Mouse (Mus musculus) olfactory bulb, adult 2 months (tissue): ENCODE measurements at regions not wholly inside any gene's neighbourhood (a gene's known extent, or its start where the extent isn't known, plus 50 kb on each side); places are given as distances from the start of the nearest gene placed in this dataset.

Source experiments
- H3K27ac ChIP-seq: fragments of 200-500 bp; 2 replicates; pipeline ENCODE4 v1.5.1; 2012; ENCODE audit warnings: low read depth, low read length; ENCODE audit not compliant: insufficient read depth
- H3K4me1 ChIP-seq: fragments of 200-500 bp; 2 replicates; pipeline ENCODE4 v1.6.1; 2012; ENCODE audit warnings: low read length; ENCODE audit not compliant: control insufficient read depth, insufficient read depth
- H3K4me3 ChIP-seq: fragments of 200-500 bp; 2 replicates; pipeline ENCODE4 v1.5.1; 2012; ENCODE audit warnings: mild to moderate bottlenecking, low read depth, low read length, moderate library complexity; ENCODE audit not compliant: insufficient read depth
- CTCF ChIP-seq: fragments of 200-500 bp; IDR thresholded peaks from 2 replicates; pipeline ENCODE4 v1.5.1; 2012; ENCODE audit warnings: low read depth, mild to moderate bottlenecking, low read length, moderate library complexity; ENCODE audit not compliant: insufficient read depth
- POLR2A ChIP-seq: fragments of 200-500 bp; IDR thresholded peaks from 2 replicates; pipeline ENCODE4 v1.6.1; 2012; ENCODE audit warnings: mild to moderate bottlenecking, low read depth, low read length, moderate library complexity; ENCODE audit not compliant: insufficient read depth
- WGBS: fragments of 180-500 bp; shearing (Covaris S2); methylation state at CpG from one replicate; pipeline ENCODE4 v1.1.7; 2018; 5-methylcytosine and 5-hydroxymethylcytosine counted together

DNA sequence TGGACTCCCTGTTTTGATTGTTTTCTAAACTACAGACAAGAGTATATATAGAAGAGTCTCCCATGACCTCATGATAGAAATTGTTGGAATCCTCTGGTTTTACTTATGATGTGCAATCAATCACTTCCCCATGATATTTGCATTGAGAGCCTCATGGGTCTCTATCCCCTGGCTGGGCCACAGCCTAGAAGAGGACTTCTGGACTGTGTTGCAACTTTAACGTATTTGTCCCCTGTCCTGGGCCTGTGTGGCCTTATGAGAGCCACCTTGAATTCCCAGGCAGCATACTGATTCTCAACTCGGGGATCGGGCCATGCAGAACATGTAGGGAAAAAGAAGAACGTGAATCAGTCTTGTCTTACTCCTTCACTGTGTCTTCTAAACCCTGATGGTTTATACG lies 676.3 kb upstream of the Cited2 start:
- WGBS, result 94% methylated on average over 5 of the region's 5 CpGs
- no peak overlapping the region for H3K4me3 ChIP-seq
- H3K27ac ChIP-seq, result no peak overlapping the region
- peaks cover 3% of the 10 kb centered on the region; the same call in 1 of the 2 replicates for H3K4me1 ChIP-seq
- TF ChIP-seq POLR2A (no peak), CTCF (no peak)

DNA sequence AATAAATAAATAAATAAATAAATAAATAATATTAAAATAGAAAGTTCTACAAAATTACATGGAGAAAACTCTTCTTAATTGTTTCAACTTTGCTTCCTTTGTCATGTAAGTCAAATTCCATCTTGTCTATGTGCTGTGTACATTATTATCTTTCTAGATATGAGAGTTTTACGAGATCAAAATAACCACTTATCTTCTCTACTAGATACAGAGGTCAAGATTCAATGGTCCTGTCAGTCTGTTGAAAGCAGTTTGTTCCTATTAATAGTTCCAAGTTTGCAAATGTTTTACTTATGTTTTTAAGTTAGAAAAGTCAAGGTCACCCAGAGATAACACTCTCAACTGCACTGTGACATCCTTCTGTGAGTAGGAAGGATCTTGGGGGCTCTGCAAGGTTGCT lies 650.1 kb upstream of the Cited2 start:
- Histone ChIP-seq H3K4me1 (no peaks in the 10 kb centered on the region), H3K27ac (no peak overlapping the region), H3K4me3 (no peak overlapping the region)
- 98% methylated on average over 1 of the region's 1 CpGs for WGBS
- TF ChIP-seq POLR2A (no peak), CTCF (no peak)

DNA sequence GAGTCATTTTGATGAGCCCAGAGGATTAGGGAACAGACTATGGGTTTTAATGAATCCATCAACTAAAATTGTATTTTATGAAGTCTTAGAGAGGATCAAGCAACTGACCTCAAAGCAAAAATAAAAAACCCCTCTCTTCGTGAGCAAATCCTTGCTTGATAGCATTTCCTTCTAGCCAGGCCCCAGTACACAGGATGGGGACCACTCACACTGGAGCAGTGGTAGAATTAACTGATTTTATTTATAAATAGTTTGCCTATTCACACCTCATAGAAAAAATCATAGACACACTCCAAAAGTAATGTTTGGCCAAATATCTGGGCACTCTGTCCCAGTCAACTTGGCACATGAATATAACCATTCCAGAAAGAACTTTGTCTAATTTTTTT lies 649.0 kb upstream of the Cited2 start:
- WGBS, result 68% methylated on average over 1 of the region's 1 CpGs
- no peak overlapping the region for H3K27ac ChIP-seq
- no peak overlapping the region for H3K4me3 ChIP-seq
- TF ChIP-seq POLR2A (no peak), CTCF (no peak)
- H3K4me1 ChIP-seq, result no peaks in the 10 kb centered on the region

DNA sequence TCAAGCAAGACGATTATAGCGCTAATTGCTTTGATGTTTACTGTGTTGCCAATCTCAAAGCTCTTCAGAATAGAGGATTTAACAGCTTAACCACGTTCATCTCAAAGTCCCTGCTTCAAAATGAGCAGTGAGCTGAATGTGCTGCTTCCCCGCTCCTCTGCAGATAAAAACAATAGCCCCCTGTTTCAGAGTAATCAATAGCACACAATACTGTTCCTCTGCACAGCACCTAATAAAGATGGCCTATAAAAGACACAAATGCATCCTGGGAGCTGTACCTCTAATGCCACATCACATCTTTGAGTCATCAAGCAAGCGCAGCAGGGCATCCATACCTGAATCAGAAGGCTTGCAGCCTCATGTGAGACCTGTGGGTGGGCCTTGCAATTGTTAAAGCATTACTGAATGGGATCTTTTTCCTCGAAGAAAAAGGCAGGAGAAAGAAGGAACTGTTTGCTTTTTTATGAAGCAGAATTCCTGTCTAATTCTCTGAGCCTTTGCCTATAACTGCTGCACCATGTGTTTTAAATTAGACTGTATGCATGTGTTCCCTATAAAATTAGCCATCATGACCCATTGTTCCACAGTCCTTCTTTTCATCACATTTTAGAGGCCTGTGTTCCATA lies 648.5 kb upstream of the Cited2 start:
- TF ChIP-seq CTCF, result no peak
- no peak for TF ChIP-seq POLR2A
- Histone ChIP-seq H3K4me1 (no peaks in the 10 kb centered on the region), H3K27ac (no peak overlapping the region), H3K4me3 (no peak overlapping the region)
- WGBS, result 51% methylated on average over 6 of the region's 6 CpGs

DNA sequence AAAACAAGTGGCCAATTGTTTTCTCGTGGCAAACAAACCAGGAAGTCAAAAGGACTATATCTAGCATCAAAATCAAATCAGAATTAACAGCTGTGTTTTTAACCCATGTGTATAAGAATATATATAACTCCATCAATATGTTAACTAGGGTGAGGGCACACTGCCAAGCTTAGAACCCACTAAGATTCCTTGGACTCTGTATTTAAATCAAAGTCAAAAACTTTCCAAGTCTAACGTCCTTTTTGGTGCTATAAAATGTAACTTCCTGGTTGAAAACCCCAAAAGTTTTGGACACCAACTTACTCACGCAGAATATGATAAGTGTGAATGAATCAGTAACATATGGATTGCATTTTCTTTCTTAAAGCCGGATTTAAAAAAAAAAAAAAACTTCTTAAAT lies 647.9 kb upstream of the Cited2 start:
- no peak for TF ChIP-seq POLR2A
- no peak for TF ChIP-seq CTCF
- Histone ChIP-seq H3K4me1 (no peaks in the 10 kb centered on the region), H3K4me3 (no peak overlapping the region), H3K27ac (no peak overlapping the region)
- WGBS, result 83% methylated on average over 4 of the region's 4 CpGs

DNA sequence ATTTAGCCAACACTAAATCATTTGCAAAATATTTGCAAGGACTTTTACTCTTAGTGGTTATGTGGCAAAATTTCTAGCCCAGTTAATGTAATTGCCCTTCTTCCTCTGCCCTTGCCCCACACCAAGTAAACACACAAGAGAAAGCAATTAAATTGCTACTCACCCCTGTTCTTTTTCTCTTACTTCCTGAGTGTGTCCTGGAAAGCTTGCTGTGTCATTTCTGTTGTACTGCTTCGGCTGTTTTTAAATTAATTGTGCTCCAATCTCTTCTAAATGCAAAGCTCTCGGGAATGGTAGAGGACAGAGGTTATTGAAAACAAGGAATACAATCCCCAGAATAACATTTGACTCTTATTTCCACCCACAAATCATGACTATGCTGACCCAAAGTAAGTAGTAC lies 647.4 kb upstream of the Cited2 start:
- TF ChIP-seq POLR2A, result no peak
- no peak for TF ChIP-seq CTCF
- H3K4me3 ChIP-seq, result no peak overlapping the region
- 55% methylated on average over 2 of the region's 2 CpGs for whole genome bisulfite sequencing
- no peak overlapping the region for H3K27ac ChIP-seq
- no peaks in the 10 kb centered on the region for H3K4me1 ChIP-seq

GRCm38 (mm10) chr10:17076186-17076585 lies 646.8 kb upstream of the Cited2 start:
- no peak overlapping the region for H3K4me3 ChIP-seq
- TF ChIP-seq CTCF, result no peak
- no peak for TF ChIP-seq POLR2A
- 87% methylated on average over 4 of the region's 4 CpGs for whole genome bisulfite sequencing
- no peaks in the 10 kb centered on the region for H3K4me1 ChIP-seq
- H3K27ac ChIP-seq, result no peak overlapping the region

DNA sequence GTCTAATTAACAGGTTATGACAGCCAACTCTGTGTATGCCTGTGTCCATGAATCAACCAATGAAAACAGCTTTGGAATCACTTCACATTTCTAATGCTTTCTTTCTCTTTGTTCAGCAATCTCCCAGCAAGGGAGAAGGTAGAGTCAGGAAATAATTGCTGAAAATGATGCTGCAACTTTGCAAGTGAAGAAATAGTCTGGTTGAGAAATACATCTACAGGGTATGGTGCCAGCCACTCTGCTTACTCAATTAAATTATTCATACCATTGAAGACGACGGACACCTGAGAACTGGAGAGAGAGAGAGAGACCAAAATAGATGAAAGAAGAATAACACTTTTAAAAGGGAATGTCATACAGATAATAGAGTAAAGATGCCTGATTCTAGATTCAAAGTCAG lies 645.4 kb upstream of the Cited2 start:
- no peak overlapping the region for H3K27ac ChIP-seq
- TF ChIP-seq POLR2A (no peak), CTCF (no peak)
- no peak overlapping the region for H3K4me3 ChIP-seq
- 78% methylated on average over 2 of the region's 2 CpGs for WGBS
- no peaks in the 10 kb centered on the region for H3K4me1 ChIP-seq

GRCm38 (mm10) chr10:17080818-17081217 lies 642.2 kb upstream of the Cited2 start:
- Histone ChIP-seq H3K27ac (no peak overlapping the region), H3K4me1 (no peaks in the 10 kb centered on the region), H3K4me3 (no peak overlapping the region)
- 69% methylated on average over 5 of the region's 5 CpGs for WGBS
- no peak for TF ChIP-seq CTCF
- no peak for TF ChIP-seq POLR2A

DNA sequence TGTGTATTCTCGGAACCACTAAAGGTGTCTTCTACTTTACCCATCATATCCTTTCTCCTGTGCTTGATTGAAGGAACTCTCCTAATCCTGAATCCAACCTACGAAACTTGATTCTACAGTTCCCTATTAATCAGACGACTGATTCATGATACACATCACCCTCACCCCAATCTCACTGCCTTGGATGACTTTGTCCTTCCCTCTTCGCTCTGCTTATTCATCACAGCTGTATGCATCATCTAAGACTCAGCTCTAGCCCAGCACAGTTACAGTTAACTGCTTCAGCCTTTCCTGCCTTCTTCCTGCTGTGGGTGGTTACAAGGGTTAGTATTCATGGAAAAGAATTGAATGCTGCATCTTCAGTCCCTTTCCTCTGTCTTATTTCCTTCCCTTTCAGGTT lies 640.1 kb upstream of the Cited2 start:
- no peak for TF ChIP-seq CTCF
- no peak for TF ChIP-seq POLR2A
- no peaks in the 10 kb centered on the region for H3K4me1 ChIP-seq
- 85% methylated on average over 4 of the region's 4 CpGs for WGBS
- H3K4me3 ChIP-seq, result no peak overlapping the region
- H3K27ac ChIP-seq, result no peak overlapping the region
